Mouse (Mus musculus) T-cell, adult 66 days (primary cell): ENCODE data around the gene Pla2g12a. TPM values are rescaled to one million over a fixed set of nuclear protein-coding genes. Genes with fewer than 3 reads are reported as not detected.

Source experiments
- total RNA-seq, 2 experiments: library from RNA; stranded (reverse); gene quantifications; 3 replicates in 1 of 2; 4 replicates in 1 of 2; pipeline ENCODE4 v1.2.4; 2023

The Pla2g12a gene
- total RNA-seq: 10 to 100 TPM in 1 of 2 experiments, 1 to 10 TPM in 1; 9.7 to 13.0 TPM

DNA sequence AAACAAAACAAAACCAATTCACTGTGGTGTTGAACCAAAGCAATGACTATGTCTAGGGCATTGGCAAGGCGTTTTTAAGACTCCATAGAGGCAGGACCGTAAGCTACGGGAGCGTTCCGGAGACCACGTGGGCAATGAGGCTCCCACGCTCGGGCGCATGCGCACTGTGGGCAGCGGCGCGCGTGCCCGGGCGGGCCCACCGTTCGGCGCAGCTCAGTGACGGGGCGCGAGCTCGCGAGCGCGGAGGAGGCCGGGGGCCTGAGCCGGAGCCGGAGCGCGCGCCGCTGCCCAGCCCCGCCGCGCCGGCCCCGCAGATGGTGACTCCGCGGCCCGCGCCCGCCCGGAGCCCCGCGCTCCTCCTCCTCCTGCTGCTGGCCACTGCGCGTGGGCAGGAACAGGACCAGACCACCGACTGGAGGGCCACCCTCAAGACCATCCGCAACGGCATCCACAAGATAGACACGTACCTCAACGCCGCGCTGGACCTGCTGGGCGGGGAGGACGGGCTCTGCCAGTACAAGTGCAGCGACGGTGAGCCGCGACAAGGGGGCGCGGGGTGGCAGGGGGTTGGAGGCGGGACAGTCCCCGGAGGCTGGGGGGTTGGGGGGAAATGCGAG lies at the start of gene Pla2g12a:
Gene Pla2g12a (plus strand): TSS at position 202 of the 617 bp plus-strand sequence.

DNA sequence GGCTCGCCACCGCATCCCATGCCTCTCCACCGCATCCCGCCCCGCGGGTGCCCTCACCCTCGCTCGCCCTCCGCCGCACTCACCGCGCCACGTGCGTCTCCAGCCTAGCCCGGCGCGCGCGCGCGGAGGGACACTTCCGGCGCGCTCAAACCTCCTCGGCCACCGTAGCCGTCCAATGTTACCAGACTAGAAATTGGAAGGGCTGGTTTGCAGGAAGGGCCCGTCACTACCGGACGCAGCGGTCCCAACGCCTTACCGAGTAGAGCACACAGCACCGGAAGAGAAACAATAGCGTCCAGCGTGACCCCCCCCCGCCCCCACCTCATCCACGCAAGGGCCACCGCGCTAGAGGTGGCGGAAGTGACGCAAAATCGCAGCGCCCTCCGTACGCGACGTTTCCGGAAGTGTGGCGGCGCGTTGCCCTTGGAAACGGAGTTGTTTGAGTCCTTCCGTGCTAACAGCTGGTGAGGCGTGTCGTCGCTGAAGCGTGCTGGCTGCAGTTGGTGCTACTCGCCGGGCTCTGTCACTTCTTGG lies 47.3 kb upstream of the Pla2g12a start, which contains the start of gene Gar1:
Gene Gar1 (minus strand): TSS at position 362 of the 534 bp plus-strand sequence.

DNA sequence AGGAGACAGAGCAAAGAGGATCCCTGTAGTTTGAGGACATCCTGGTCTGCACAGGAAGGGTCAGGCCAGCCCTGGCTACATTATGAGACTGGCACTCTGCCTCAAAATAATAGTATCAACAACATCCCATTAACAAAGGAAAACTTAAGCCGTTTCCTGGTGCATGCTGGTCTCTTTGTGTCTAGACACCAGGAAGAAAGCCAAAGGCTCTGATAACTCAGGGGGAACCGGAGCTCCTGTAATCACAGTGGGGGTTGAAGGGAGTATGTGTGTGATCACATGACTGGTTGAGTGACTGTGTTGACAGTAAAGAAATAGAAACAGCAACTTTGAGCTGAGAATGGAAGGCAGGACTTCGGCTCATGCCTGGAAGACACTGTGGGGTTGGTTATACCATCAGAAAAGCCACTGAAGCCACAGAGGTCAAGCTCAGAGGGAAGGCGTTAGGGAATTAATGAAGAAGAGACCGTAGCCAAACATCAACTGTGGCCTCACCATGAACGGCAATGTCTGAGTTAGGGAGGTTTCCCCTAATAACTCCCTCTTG lies 42.9 kb upstream of the Pla2g12a start, which contains the start of gene Cfi:
Gene Cfi (plus strand): TSS at position 497 of the 547 bp plus-strand sequence.

DNA sequence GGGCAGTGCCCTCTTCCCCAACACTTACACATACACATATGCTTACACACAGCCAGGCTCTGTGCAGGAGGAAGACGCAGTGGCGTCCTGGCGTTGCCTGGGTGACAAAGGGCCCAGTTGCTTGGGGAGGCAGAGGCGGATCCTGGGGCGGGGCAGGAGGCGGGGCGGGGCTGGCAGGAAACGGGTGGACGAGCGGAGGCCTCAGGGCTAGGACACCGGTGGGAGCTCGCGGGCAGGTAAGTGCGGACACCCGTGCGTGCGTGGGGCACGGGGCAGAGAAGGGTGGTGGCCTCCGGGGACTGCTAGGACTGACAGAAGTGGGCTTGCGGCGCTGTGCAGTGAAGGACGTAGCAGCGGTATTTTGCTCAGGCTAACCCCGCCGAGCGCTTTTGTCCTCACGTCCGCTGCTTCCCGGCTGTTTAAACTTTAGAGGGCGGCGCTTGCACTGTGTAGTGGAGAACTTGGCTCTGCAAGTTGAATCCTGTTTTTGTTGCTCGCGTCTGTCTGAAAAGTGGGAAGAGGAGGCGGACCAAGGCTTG lies 22.9 kb downstream of the Pla2g12a start, which contains the start of gene Casp6:
Gene Casp6 (plus strand): TSS at position 155 of the 539 bp plus-strand sequence.

Other genes starting within 250 kb of the Pla2g12a start
- gene Egf, start 123.3 kb upstream of the Pla2g12a start, total RNA-seq: 1 to 10 TPM; 1.5 to 4.0 TPM
- gene Lrit3, start 74.6 kb upstream of the Pla2g12a start, total RNA-seq: not detected
- 1 to 10 TPM; 2.5 to 4.3 TPM for gene Rrh, start 56.0 kb upstream of the Pla2g12a start, total RNA-seq
- gene Gar1, start 47.2 kb upstream of the Pla2g12a start, total RNA-seq: 10 to 100 TPM; 82.0 to 91.1 TPM
- not detected for gene Cfi, start 42.7 kb upstream of the Pla2g12a start, total RNA-seq
- 10 to 100 TPM; 17.7 to 22.6 TPM for gene Casp6, start 22.8 kb downstream of the Pla2g12a start, total RNA-seq
- 1 to 10 TPM; 2.0 to 2.7 TPM for gene Mcub, start 91.6 kb downstream of the Pla2g12a start, total RNA-seq
- gene Sec24b, start 182.9 kb downstream of the Pla2g12a start, total RNA-seq: 100 to 1,000 TPM; 145 to 147 TPM